Mouse (Mus musculus) heart, embryonic 11.5 days (tissue): Measurements from ENCODE around the gene Cbll1. TPM values are rescaled to one million over a fixed set of nuclear protein-coding genes. Genes with fewer than 3 reads are reported as not detected.

ENCODE experiments used
- polyA plus RNA-seq: library from polyadenylated mRNA; unstranded; fragments of >200 nt; fragmentation: Nextera tagmentation; extraction: Ambion mirVana; gene quantifications from 2 replicates; pipeline ENCODE4 v1.2.1, GENCODE M21; 2014

Gene Cbll1
- polyA plus RNA-seq, 1 experiment from 2014 or later, result 11.8 TPM

Other genes with a start within 250 kb of the Cbll1 start
- 67.4 and 92.3 TPM in 2 replicates for gene Lamb1, start 234.4 kb downstream of the Cbll1 start, polyA plus RNA-seq
- 207 and 218 TPM in 2 replicates for gene Dld, start 148.2 kb downstream of the Cbll1 start, polyA plus RNA-seq
- 0.07 TPM in 1 of 2 replicates, not detected in the other for gene Slc26a3, start 108.7 kb downstream of the Cbll1 start, polyA plus RNA-seq
- gene Slc26a4, start 60.4 kb upstream of the Cbll1 start, polyA plus RNA-seq, result 0.19 TPM in 1 of 2 replicates, not detected in the other
- gene Bcap29, start 135.0 kb upstream of the Cbll1 start, polyA plus RNA-seq, result 46.0 and 52.7 TPM in 2 replicates
- gene Dus4l, start 155.2 kb upstream of the Cbll1 start, polyA plus RNA-seq, result 9.0 and 9.6 TPM in 2 replicates
- gene Cog5, start 155.3 kb upstream of the Cbll1 start, polyA plus RNA-seq, result 32.3 and 37.3 TPM in 2 replicates
- 17.6 and 19.5 TPM in 2 replicates for gene Gpr22, start 214.3 kb upstream of the Cbll1 start, polyA plus RNA-seq